Mouse (Mus musculus) neural tube, embryonic 14.5 days (tissue): Measurements from ENCODE around the gene Sart3. TPM values are rescaled to one million over a fixed set of nuclear protein-coding genes. Genes with fewer than 3 reads are reported as not detected.

Experiments
- ATAC-seq: fragments of 200-750 bp; cut with Nextera tagmentation; 2 replicates; pipeline ENCODE4 v1.8.0; 2017; ENCODE audit warnings: low read depth, mild to moderate bottlenecking, moderate TSS enrichment, moderate library complexity
- H3K27ac ChIP-seq: fragments of 300-500 bp; sonication (generic); 2 replicates; pipeline ENCODE4 v1.5.1; 2014; ENCODE audit warnings: low read depth, mild to moderate bottlenecking, control low read depth, low read length, moderate library complexity, mixed read lengths
- H3K27me3 ChIP-seq: fragments of 300-500 bp; sonication (generic); 2 replicates; pipeline ENCODE4 v1.6.1; 2014; ENCODE audit warnings: low read length; ENCODE audit not compliant: control insufficient read depth, insufficient read depth
- H3K36me3 ChIP-seq: fragments of 300-500 bp; sonication (generic); 2 replicates; pipeline ENCODE4 v1.6.1; 2014; ENCODE audit warnings: low read length, mixed read lengths; ENCODE audit not compliant: control insufficient read depth, insufficient read depth
- H3K4me1 ChIP-seq: fragments of 300-500 bp; sonication (generic); 2 replicates; pipeline ENCODE4 v1.6.1; 2014; ENCODE audit warnings: low read length; ENCODE audit not compliant: control insufficient read depth, insufficient read depth
- H3K4me2 ChIP-seq: fragments of 300-500 bp; sonication (generic); 2 replicates; pipeline ENCODE4 v1.6.1; 2014; ENCODE audit warnings: mild to moderate bottlenecking, low read depth, low read length, control low read depth
- H3K4me3 ChIP-seq: fragments of 300-500 bp; sonication (generic); 2 replicates; pipeline ENCODE4 v1.5.1; 2014; ENCODE audit warnings: low read depth, low read length, control low read depth, mixed read lengths
- H3K9ac ChIP-seq: fragments of 300-500 bp; sonication (generic); replicated peaks from 2 replicates; pipeline ENCODE4 v1.6.1; 2014; ENCODE audit warnings: low read depth, mild to moderate bottlenecking, control low read depth, low read length, mixed read lengths
- H3K9me3 ChIP-seq: fragments of 300-500 bp; sonication (generic); 2 replicates; pipeline ENCODE4 v1.6.1; 2016; ENCODE audit warnings: low read length; ENCODE audit not compliant: control insufficient read depth
- WGBS: fragments of 180-500 bp; shearing (Covaris S2); extraction: QIAGEN DNeasy Blood & Tissue Kit; methylation state at CpG from one replicate; pipeline ENCODE4 v1.1.7; 2014; 5-methylcytosine and 5-hydroxymethylcytosine counted together
- polyA plus RNA-seq: library from polyadenylated mRNA; unstranded; fragments of >200 nt; fragmentation: Nextera tagmentation; extraction: Ambion mirVana; gene quantifications from 2 replicates; pipeline ENCODE4 v1.2.1, GENCODE M21; 2014

The Sart3 gene
- polyA plus RNA-seq, 1 experiment from 2014 or later, result 33.7 TPM

DNA sequence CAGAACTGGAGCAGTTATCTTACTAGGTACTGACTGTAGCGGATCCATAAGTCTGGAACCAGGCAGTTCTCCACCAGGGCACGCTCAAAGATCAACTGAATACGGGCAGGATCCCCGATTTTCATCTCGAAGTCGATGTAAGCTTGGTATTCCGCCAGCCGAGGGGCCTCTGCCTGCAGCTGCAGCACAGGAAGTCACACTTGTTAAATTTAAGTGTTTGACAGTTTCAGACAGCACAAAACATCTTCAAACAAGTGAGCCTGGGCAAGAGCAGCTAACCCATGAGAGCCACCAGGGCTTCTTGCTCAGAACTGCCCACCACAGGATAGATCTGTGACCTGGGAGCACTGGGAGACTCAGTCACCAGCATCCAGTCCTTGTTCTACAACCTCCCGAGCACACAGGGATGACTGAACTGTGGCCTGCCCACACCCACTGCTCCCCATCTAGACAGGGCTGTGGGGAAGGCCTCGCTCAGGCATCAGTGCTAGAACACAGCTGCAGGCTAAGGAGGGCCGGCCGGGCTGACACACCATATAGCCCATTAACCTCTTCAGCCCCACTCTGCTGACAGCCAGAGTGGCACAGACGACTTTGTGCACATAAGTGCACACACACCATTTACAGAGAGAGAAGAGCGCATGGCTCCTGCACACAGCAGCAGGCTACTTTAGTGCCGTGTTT is 16.8 kb downstream of the Sart3 start:
- Histone ChIP-seq H3K4me1 (no peaks in the 10 kb centered on the region), H3K9me3 (no peaks in the 10 kb centered on the region), H3K9ac (no peak overlapping the region), H3K36me3 (peaks cover 81% of the 10 kb centered on the region), H3K4me3 (no peak overlapping the region), H3K4me2 (no peak overlapping the region), H3K27ac (no peak overlapping the region), H3K27me3 (no peaks in the 10 kb centered on the region)
- ATAC-seq, result no peak
- WGBS, result 92% methylated on average over 15 of the region's 15 CpGs

DNA sequence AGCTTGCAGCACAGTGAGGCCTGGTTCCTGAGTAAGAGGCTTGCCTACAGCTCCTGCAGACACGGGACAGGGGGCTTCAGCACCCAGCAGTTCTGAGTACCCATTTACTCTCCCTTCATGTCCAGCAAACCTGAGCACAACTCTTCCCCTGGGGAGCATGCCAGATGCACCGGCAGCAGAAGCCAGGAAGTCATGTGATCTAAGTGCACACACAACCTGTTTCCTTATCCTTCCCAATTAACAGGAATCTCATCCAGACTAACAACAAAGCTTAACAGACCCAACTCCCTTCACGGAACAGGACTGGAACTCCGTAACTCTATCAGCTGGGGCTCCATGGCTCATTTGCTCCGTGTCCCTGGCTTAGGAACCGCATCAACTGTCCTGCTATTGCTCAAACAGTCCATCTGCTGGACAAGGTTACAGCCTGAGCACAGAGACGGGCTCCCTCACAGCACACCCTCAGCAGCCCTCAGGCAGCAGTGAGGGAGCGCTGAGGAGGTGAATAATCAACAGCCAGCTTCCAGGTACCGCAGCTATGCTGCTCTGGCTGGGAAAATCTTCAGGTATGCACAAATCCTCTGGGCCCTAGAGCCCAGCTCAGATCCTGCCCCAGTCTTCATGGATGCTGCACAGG is 20.7 kb downstream of the Sart3 start:
- H3K4me2 ChIP-seq, result no peak overlapping the region
- no peak overlapping the region for H3K27ac ChIP-seq
- no peaks in the 10 kb centered on the region for H3K9me3 ChIP-seq
- 90% methylated on average over 9 of the region's 9 CpGs for WGBS
- no peaks in the 10 kb centered on the region for H3K27me3 ChIP-seq
- no peak for ATAC-seq
- no peak overlapping the region for H3K9ac ChIP-seq
- H3K36me3 ChIP-seq, result peaks cover 85% of the 10 kb centered on the region
- H3K4me1 ChIP-seq, result no peaks in the 10 kb centered on the region
- H3K4me3 ChIP-seq, result no peak overlapping the region

DNA sequence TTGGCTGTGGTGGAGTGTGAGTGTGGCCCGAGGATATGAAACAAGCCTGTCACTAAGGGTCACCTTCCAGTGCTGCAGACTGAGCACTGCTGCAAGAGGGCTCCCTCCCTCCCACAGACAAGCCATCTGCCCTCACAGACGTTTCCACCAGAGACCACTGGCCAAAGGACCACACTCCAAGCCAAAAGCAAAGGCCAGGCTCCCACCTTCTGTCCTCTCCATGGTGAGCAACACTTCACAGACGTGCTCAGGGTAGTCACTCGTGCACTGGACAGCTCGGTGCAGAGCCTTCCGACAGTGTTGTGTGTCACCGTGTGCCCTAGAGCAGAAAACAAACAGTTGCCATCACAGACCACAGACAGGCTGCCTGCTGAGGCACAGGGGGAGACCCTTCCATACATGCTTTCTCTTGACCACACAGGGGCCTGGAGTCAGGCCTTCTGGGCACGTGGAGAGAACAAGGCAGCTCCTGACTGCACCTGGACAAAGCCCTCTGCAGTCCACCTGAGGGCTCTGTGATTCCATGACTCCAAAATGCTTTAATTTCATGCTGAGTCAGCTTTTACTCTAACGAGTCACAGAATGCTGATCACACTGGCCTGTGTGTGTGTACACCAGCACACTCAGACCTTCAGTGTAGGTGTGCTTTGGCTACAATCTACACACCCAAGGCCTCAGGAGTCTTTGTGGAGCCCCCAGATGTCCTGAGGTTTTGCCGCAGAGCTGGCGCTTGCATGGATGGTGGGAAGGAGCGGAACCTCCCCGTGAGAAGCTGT is 23.6 kb downstream of the Sart3 start:
- H3K9ac ChIP-seq, result no peak overlapping the region
- H3K27ac ChIP-seq, result no peak overlapping the region
- peaks cover 86% of the 10 kb centered on the region for H3K36me3 ChIP-seq
- ATAC-seq, result no peak
- no peak overlapping the region for H3K4me3 ChIP-seq
- no peaks in the 10 kb centered on the region for H3K27me3 ChIP-seq
- H3K4me1 ChIP-seq, result no peaks in the 10 kb centered on the region
- no peaks in the 10 kb centered on the region for H3K9me3 ChIP-seq
- WGBS, result 94% methylated on average over 13 of the region's 13 CpGs
- no peak overlapping the region for H3K4me2 ChIP-seq

DNA sequence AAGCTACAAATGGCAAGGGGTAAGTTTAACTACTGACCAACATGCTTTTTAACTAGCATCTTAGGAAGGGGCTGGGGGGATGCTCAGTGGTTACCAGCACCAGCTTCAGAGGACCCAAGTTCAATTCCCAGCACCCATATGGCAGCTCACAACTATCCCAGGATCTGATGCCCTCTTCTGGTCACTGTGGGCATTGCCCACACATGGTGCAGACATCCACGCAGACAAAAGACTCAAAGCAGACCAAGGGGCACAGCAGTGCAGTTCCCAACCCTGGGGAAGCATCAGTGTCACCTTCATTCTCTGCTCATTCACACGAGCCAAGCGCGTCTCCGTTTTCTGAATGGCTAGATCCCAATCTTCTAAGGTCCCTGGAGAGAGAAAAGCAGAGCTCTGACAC is 24.7 kb downstream of the Sart3 start:
- H3K27ac ChIP-seq, result no peak overlapping the region
- 99% methylated on average over 5 of the region's 5 CpGs for WGBS
- no peak for ATAC-seq
- H3K4me2 ChIP-seq, result no peak overlapping the region
- H3K36me3 ChIP-seq, result peaks cover 83% of the 10 kb centered on the region
- H3K9me3 ChIP-seq, result no peaks in the 10 kb centered on the region
- no peak overlapping the region for H3K4me3 ChIP-seq
- no peaks in the 10 kb centered on the region for H3K4me1 ChIP-seq
- H3K27me3 ChIP-seq, result no peaks in the 10 kb centered on the region
- no peak overlapping the region for H3K9ac ChIP-seq

DNA sequence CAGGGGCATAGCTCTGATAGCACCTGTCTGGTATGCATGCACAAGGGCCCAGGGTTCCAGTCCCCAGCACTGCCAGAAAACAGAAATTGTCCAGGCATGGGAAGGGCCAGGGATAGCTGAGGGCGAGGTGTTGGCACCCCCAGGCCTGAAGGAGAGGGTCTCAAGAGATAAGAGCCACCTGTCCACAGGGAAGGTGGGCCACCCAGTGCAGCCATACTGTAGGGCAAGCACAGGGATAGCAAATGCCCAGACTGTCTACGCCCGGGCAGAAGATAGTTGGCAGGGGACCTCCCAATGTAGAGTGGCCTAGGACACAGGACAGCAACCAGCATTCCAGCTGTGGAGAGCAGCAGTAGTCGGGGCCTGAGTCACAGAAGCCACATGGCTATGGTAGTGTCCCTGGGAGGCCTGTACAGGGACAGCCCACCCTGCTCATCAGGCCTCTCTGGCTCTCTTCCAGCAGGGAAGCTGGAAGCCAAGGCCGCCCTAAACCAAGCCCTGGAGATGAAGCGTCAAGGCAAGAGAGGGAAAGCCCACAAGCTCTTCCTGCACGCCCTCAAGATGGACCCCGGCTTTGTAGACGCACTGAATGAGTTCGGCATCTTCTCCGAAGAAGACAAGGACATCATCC is 34.6 kb downstream of the Sart3 start:
- Histone ChIP-seq H3K36me3 (peaks cover 37% of the 10 kb centered on the region), H3K27ac (no peak overlapping the region), H3K4me3 (no peak overlapping the region), H3K9ac (no peak overlapping the region), H3K27me3 (no peaks in the 10 kb centered on the region), H3K4me2 (no peak overlapping the region), H3K9me3 (no peaks in the 10 kb centered on the region), H3K4me1 (peaks cover 9% of the 10 kb centered on the region)
- no peak for ATAC-seq
- WGBS, result 86% methylated on average over 11 of the region's 11 CpGs

DNA sequence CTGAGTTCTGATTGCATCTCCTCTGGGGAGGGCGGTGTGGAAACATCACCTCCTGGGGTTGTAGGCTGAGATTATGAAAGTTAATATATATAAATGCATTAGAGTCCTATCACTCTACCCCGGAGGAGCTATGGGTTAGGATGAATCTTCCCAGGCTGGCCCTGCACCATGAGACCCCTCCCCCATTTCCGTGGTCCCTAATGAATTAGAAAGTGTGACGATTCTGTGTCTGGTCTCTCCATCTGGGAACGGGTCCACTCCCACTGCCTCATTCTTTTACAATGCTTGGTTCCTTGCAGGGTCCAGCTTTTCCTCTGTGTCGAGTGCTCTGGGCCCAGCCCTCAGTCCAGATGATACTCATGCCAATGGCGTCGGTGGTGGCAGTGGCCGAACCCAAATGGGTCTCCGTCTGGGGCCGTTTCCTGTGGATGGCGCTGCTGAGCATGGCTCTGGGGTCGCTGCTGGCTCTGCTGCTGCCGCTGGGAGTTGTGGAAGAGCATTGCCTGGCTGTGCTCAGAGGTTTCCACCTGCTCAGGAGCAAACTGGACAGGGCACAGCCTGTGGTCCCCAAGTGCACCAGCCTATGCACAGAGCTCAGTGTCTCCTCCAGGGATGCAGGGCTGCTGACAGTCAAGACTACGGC is 35.7 kb downstream of the Sart3 start:
- H3K36me3 ChIP-seq, result peaks cover 32% of the 10 kb centered on the region
- H3K4me2 ChIP-seq, result peak overlapping the region; percentile 58
- H3K9ac ChIP-seq, result peak overlapping the region; percentile 58
- H3K9me3 ChIP-seq, result no peaks in the 10 kb centered on the region
- no peak for ATAC-seq
- H3K27ac ChIP-seq, result peak overlapping the region; percentile 95
- WGBS, result 48% methylated on average over 15 of the region's 15 CpGs
- peaks cover 9% of the 10 kb centered on the region for H3K4me1 ChIP-seq
- peak overlapping the region; percentile 50 for H3K4me3 ChIP-seq
- H3K27me3 ChIP-seq, result no peaks in the 10 kb centered on the region

DNA sequence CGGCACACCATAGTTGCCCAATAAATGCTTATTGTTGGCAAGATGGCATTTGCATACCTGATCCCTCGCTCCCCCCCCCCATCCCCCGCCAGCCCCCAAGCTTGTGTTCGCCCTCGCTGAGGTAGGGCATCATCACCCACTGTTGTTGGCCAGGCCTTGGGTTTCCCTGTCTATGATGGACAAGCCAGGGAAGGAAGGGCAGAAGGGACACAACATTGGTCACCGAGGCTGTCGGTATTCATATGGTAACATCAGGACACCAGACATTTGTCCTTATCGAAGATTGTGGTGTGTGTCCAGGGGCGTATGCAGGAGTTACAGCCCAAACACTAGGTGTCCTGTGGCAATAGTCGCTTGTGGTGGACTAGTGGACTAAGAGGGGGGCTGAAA is 36.2 kb downstream of the Sart3 start:
- Histone ChIP-seq H3K4me2 (peak overlapping the region; percentile 58), H3K9ac (peak overlapping the region; percentile 58), H3K36me3 (peaks cover 27% of the 10 kb centered on the region), H3K4me3 (peak overlapping the region; percentile 50), H3K27me3 (no peaks in the 10 kb centered on the region), H3K9me3 (no peaks in the 10 kb centered on the region), H3K27ac (peak overlapping the region; percentile 95), H3K4me1 (peaks cover 9% of the 10 kb centered on the region)
- WGBS, result 5% methylated on average over 10 of the region's 10 CpGs
- ATAC-seq, result 0 out of 2 replicates have a peak, but pooled peaks have one; percentile 5

DNA sequence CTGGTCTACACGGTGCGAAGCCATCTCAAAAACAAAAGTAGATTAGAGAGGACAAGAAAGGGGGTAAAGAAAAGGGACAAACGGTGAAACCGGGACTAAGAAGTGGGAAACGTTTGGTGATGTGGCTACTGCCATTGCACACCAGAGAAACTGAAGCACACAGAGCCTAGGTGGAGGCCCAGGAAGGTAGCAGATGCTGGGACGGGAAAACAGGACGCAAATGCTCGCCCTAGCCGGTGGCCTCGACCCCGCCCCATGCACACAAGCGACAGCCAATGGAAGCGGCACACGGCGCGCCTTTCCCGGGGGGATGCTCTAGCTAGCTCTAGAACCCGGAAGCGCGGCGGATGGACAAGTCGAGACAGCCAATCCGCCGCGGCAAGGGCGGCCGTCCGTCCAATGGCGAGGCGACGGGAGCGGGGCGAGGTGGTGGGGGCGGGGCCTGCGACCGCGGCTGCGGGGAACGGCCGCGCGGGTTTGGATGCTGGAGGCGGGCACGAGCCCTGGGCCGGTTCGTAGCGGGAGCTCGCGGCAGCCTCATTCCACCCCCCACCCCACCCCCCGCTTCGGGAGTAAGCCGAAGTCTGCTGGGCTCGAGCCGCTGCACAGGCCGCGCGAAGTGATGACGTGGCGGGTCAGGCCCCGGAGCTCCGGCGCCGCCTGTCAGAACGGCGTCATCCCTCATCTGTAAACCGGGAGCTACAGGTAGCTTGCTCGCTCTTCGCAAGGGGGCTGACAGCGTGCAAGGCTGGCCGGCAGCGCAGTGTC is 36.8 kb downstream of the Sart3 start, which contains the start of gene Ficd:
Ficd (plus strand) TSS at position 459 of the 768 bp plus-strand sequence.
- Histone ChIP-seq H3K9me3 (no peaks in the 10 kb centered on the region), H3K27me3 (no peaks in the 10 kb centered on the region), H3K4me3 (peak within 1 kb of the TSS; percentile 50), H3K9ac (peak within 1 kb of the TSS; percentile 58), H3K27ac (peak within 1 kb of the TSS; percentile 95), H3K4me2 (peak within 1 kb of the TSS; percentile 70), H3K4me1 (peaks cover 12% of the 10 kb centered on the region), H3K36me3 (peaks cover 21% of the 10 kb centered on the region)
- peak; percentile 97 for ATAC-seq
- 1% methylated on average over 70 of the region's 71 CpGs for WGBS
